26 mouse cellular contexts compared by ENCODE assay signal in genomic region chr3:88174894-88175293, GRCm38 (mm10).
"Had no signal": no experiment of that assay in that cellular context is flagged by ENCODE, and none has a peak within 500 bp of the region (broad histone marks: within the 10 kb centered on the region; RNA-seq: fewer than 3 reads in every experiment).

No protein-coding gene starts in this region.

- H3K4me3 ChIP-seq: heart, adult 2 months; heart, embryonic 10.5 days; heart, embryonic 12.5 days; hindbrain, embryonic 13.5 days; hindbrain, embryonic 15.5 days; kidney, embryonic 15.5 days; limb, embryonic 13.5 days; limb, embryonic 15.5 days; liver, embryonic 12.5 days had no signal

- DNase-seq: gastrocnemius, postnatal 10 days; gastrocnemius, postnatal 25 days; heart, adult 11 months; heart, adult 2 months; heart, postnatal 14 days; heart, postnatal 36 days; kidney, adult 11 months; kidney, adult 2 months; kidney, adult 9 months; kidney, postnatal 14 days; layer of hippocampus, adult 9-11 months; layer of hippocampus, postnatal 36 days; left cerebral cortex, postnatal 4 days; lung, adult 18-20 months had no signal

- H3K9me3 ChIP-seq: heart, embryonic 10.5 days; heart, embryonic 12.5 days; hindbrain, embryonic 13.5 days; hindbrain, embryonic 15.5 days; kidney, embryonic 15.5 days; limb, embryonic 13.5 days; limb, embryonic 15.5 days; liver, embryonic 12.5 days had no signal

- H3K4me2 ChIP-seq: heart, embryonic 12.5 days; hindbrain, embryonic 13.5 days; hindbrain, embryonic 15.5 days; kidney, embryonic 15.5 days; limb, embryonic 13.5 days; limb, embryonic 15.5 days; liver, embryonic 12.5 days had no signal

- H3K27ac ChIP-seq: hindbrain, embryonic 13.5 days; hindbrain, embryonic 15.5 days; hindbrain, postnatal 0 days; kidney, embryonic 15.5 days; kidney, postnatal 0 days; limb, embryonic 13.5 days; limb, embryonic 15.5 days; liver, embryonic 12.5 days; liver, embryonic 14.5 days had no signal

- ATAC-seq: hindbrain, postnatal 0 days; intestine, embryonic 16.5 days; liver, embryonic 12.5 days had no signal

- H3K27me3 ChIP-seq: heart, embryonic 12.5 days; hindbrain, embryonic 13.5 days; hindbrain, embryonic 15.5 days; kidney, embryonic 15.5 days; limb, embryonic 13.5 days; limb, embryonic 15.5 days; liver, embryonic 12.5 days had no signal

- H3K9ac ChIP-seq: heart, embryonic 12.5 days; hindbrain, embryonic 13.5 days; hindbrain, embryonic 15.5 days; kidney, embryonic 15.5 days; limb, embryonic 13.5 days; limb, embryonic 15.5 days; liver, embryonic 12.5 days; liver, embryonic 14.5 days had no signal
